Mouse (Mus musculus): ENCODE results near the gene Dnm2.

Gene Dnm2

DNA sequence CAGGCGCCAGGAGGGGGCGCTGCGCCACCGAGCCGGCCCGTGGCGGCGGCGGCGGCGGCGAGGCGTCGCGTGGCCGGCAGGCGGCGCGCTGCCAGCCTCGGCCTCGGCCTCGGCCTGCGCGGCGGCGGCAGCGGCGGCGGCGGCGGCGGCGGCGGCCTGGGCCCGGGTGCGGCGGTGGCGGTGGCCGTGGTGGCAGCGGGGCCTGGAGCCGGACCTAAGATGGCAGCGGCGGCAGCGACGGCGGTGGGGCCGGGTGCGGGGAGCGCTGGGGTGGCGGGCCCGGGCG lies 122.0 kb downstream of the Dnm2 start, which contains the start of gene Carm1:
Gene Carm1, plus strand, starts transcription at position 106 of the 286 bp plus-strand sequence.
- no peak for DNase-seq (ENCODE audit: low read depth)

DNA sequence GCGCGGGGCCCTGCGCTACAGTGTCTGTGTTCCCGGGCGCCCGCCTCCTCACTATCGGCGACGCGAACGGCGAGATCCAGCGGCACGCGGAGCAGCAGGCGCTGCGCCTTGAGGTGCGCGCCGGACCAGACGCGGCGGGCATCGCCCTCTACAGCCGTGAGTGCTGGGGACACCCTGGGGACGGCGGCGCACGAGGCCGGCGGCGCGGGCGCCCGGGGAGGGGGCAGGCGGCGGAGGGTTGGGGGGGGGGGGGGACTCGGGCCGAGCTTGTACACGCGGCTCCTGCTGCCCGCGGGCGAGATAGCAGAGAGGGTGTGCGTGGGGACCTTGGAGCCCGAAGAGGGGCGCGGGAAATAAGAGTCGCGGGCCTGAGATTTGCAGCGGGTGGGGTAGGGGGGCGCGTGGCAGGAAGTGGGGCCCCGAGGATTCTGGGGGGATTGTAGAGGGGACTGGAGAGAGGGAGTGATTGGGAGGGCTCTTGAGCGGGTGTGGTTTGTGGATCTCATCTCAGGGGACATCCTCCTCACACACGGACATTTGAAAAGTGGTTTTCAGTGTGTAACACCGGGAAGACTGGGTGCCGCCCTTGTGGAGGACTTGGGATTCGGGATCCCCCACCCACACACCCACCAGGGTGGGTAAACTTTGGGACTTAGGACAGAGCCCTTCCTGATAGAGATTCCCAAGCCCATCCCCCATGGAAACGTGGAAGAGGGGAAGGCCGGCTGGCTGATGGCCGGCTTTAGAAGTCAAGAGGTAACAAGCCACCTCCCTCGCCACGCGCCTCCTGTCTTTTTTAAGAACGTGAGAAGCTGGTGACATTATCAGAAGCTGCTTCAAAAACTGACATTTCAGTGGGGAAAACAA lies 122.6 kb downstream of the Dnm2 start:
- peak; percentile 49 for DNase-seq (ENCODE audit: low read depth)

DNA sequence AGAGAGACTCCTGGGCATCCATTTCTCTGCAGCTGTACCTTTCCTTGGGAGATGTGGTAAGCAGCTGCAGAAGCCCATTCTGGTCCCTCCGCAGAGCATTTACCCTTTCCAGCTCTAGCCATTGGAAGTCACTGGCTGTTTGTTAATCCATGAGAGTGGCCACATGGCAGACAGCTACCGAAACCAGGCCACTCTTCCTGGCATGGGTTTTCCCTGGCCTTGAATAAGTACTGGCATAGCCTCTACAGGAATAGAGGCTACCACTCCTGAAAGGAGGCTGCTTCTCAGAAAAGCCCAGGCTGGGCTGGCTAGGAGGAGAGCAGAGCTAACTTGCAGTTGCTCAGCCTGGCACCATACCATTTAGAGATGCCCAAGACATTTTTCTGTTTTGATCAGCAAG lies 126.3 kb downstream of the Dnm2 start:
- DNase-seq (ENCODE audit: low read depth), result no peak

- DNase-seq (ENCODE audit: low read depth), result no peak
Measured at GRCm38 (mm10) chr9:21553607-21554273, 129.0 kb downstream of the Dnm2 start.

GRCm38 (mm10) chr9:21555198-21555742 lies 130.6 kb downstream of the Dnm2 start:
- DNase-seq (ENCODE audit: low read depth), result peak; percentile 62

DNA sequence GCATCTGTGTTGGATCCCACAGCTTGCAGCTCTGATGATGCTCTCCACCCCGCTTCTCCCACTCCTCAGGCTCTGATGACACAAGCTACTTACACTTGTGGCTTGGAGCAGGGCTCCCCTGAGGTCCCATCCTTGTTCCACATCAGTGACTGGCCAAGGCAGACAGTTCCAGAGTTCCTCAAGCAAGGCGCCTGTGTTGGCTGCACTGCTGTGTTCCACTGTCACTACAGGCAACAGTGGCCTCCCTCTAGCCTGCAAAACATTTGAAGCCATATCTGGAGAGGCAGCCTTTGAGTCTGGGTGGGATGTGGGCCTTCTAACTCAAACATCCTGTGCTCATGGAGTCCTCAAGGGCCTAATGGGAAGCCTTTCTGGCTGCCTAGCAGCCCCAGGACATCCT lies 132.3 kb downstream of the Dnm2 start:
- no peak for DNase-seq (ENCODE audit: low read depth)

Data from 416B (cell line).